Mouse (Mus musculus): Measurements from ENCODE around the gene Cass4. TPM values are rescaled to one million over a fixed set of nuclear protein-coding genes. Genes with fewer than 3 reads are reported as not detected.

Gene Cass4
- total and polyA plus RNA-seq, 3 experiments: 0.35 to 5.5 TPM; not detected in 1

- Histone ChIP-seq H3K79me2 (ENCODE audit: control insufficient read depth, insufficient read depth, low read length, poor library complexity) (no peaks in the 10 kb centered on the region), H3K27me3 (ENCODE audit: control insufficient read depth in 1 of 2, insufficient read depth in 2 of 2, low read length in 2 of 2) (no peaks in the 10 kb centered on the region), H3K4me1 (ENCODE audit: control insufficient read depth in 1 of 2, insufficient read depth in 2 of 2, low read length in 2 of 2) (no peaks in the 10 kb centered on the region), H3K9me3 (replicated peaks; ENCODE audit: insufficient read depth, low read length) (no peaks in the 10 kb centered on the region), H3K36me3 (ENCODE audit: control insufficient read depth in 1 of 2, insufficient read depth in 2 of 2, low read length in 2 of 2) (no peaks in the 10 kb centered on the region; a peak in 1 of 4 replicates), H3K9ac (ENCODE audit: control insufficient read depth, low read depth, low read length, poor library complexity, severe bottlenecking) (no peak overlapping the region), H3K4me3 (ENCODE audit: control insufficient read depth in 1 of 2, insufficient read depth in 1 of 2, low read depth in 2 of 2, low read length in 2 of 2) (no peak overlapping the region), H3K27ac (ENCODE audit: control insufficient read depth, low read depth, low read length) (no peak overlapping the region)
- DNase-seq (ENCODE audit: low read depth, low spot score): no peak
- TF ChIP-seq USF2 (IDR thresholded peaks at IDR 0.05; ENCODE audit: borderline replicate concordance in 1 of 2, insufficient read depth in 1 of 2, low read depth in 1 of 2, low read length in 2 of 2) (no peak), GABPA (IDR thresholded peaks at IDR 0.05; ENCODE audit: low read depth, low read length) (no peak), EP300 (IDR thresholded peaks at IDR 0.05; ENCODE audit: low read depth in 1 of 2, low read length in 2 of 2) (no peak), CHD2 (IDR thresholded peaks at IDR 0.05; ENCODE audit: low read length) (no peak), ZKSCAN1 (IDR thresholded peaks at IDR 0.05; ENCODE audit: low read depth, low read length) (no peak), CTCF (IDR thresholded peaks at IDR 0.05 in 2 of 3, conservative IDR thresholded peaks at IDR 0.05 in 1 of 3; ENCODE audit: control insufficient read depth in 1 of 3, insufficient read depth in 1 of 3, low read depth in 2 of 3, low read length in 3 of 3, poor library complexity in 1 of 3, severe bottlenecking in 1 of 3) (no peak), NELFE (IDR thresholded peaks at IDR 0.05; ENCODE audit: low read depth, low read length) (no peak), TAL1 (IDR thresholded peaks at IDR 0.05; ENCODE audit: low read length) (no peak), JUND (IDR thresholded peaks at IDR 0.05; ENCODE audit: low read depth, low read length) (no peak), ZNF384 (IDR thresholded peaks at IDR 0.05; ENCODE audit: low read depth, low read length) (no peak), SIN3A (IDR thresholded peaks at IDR 0.05; ENCODE audit: low read length) (no peak), MAX (IDR thresholded peaks at IDR 0.05; ENCODE audit: low read length) (no peak), ELF1 (IDR thresholded peaks at IDR 0.05; ENCODE audit: low read depth, low read length) (no peak), UBTF (IDR thresholded peaks at IDR 0.05; ENCODE audit: borderline replicate concordance, insufficient read depth, low read depth, low read length) (no peak), BHLHE40 (IDR thresholded peaks at IDR 0.05; ENCODE audit: borderline replicate concordance, low read depth, low read length) (no peak), SMC3 (IDR thresholded peaks at IDR 0.05; ENCODE audit: low read depth, low read length) (no peak), ZMIZ1 (IDR thresholded peaks at IDR 0.05; ENCODE audit: low read depth, low read length) (no peak), NRF1 (IDR thresholded peaks at IDR 0.05; ENCODE audit: insufficient read depth, low read depth, low read length, poor library complexity, severe bottlenecking) (no peak), MAZ (IDR thresholded peaks at IDR 0.05; ENCODE audit: low read depth, low read length) (no peak)
These were observed 54.7 kb downstream of the Cass4 start for GRCm38 (mm10) chr2:172448329-172448728.

DNA sequence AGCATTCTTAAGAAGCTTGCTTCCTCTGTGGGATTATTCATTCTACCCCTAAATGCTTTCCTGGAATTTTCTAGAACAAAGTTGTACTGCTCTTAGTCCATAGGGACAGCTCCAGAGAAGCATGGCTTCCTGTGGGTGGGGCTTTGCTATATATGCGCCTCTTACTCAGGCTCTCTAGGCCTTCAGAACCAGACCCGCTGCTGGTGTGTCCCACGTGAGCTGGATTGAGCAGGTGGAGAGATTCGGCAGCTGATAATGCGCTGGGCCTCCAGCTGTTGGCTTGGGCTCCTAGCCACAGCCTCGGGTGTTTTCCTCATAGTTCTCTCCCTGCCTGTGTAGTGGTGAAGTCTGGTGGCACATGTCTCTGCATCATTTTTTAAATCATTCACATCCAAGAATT lies 57.0 kb downstream of the Cass4 start:
- no peak overlapping the region for H3K9ac ChIP-seq (ENCODE audit: control insufficient read depth, low read depth, low read length, poor library complexity, severe bottlenecking)
- H3K4me3 ChIP-seq (ENCODE audit: control insufficient read depth in 1 of 2, insufficient read depth in 1 of 2, low read depth in 2 of 2, low read length in 2 of 2): no peak overlapping the region
- no peaks in the 10 kb centered on the region; a peak in 1 of 4 replicates for H3K36me3 ChIP-seq (ENCODE audit: control insufficient read depth in 1 of 2, insufficient read depth in 2 of 2, low read length in 2 of 2)
- no peaks in the 10 kb centered on the region for H3K27me3 ChIP-seq (ENCODE audit: control insufficient read depth in 1 of 2, insufficient read depth in 2 of 2, low read length in 2 of 2)
- no peak for TF ChIP-seq CTCF (IDR thresholded peaks at IDR 0.05 in 2 of 3, conservative IDR thresholded peaks at IDR 0.05 in 1 of 3; ENCODE audit: control insufficient read depth in 1 of 3, insufficient read depth in 1 of 3, low read depth in 2 of 3, low read length in 3 of 3, poor library complexity in 1 of 3, severe bottlenecking in 1 of 3)
- no peak for TF ChIP-seq ZMIZ1 (IDR thresholded peaks at IDR 0.05; ENCODE audit: low read depth, low read length)
- TF ChIP-seq MYB (IDR thresholded peaks at IDR 0.05; ENCODE audit: low read depth, low read length): no peak
- no peak for TF ChIP-seq POLR2AphosphoS2 (IDR thresholded peaks at IDR 0.05; ENCODE audit: low read length)
- no peak for TF ChIP-seq JUND (IDR thresholded peaks at IDR 0.05; ENCODE audit: low read depth, low read length)
- no peak for TF ChIP-seq MYC (IDR thresholded peaks at IDR 0.05; ENCODE audit: low read depth, low read length)
- no peaks in the 10 kb centered on the region for H3K4me1 ChIP-seq (ENCODE audit: control insufficient read depth in 1 of 2, insufficient read depth in 2 of 2, low read length in 2 of 2)
- no peak overlapping the region for H3K27ac ChIP-seq (ENCODE audit: control insufficient read depth, low read depth, low read length)
- H3K9me3 ChIP-seq (replicated peaks; ENCODE audit: insufficient read depth, low read length): no peaks in the 10 kb centered on the region
- no peak for DNase-seq (ENCODE audit: low read depth, low spot score)
- H3K79me2 ChIP-seq (ENCODE audit: control insufficient read depth, insufficient read depth, low read length, poor library complexity): no peaks in the 10 kb centered on the region

Measured in MEL (cell line).